Mouse (Mus musculus): ENCODE measurements around the gene Slc7a14. TPM values are rescaled to one million over a fixed set of nuclear protein-coding genes. Genes with fewer than 3 reads are reported as not detected.
A peak's percentile ranks its signal among the peaks of the same experiment; 100 is the strongest.

Slc7a14 gene
- polyA plus RNA-seq, 1 experiment from 2014 or later: 8.2 TPM

- Histone ChIP-seq H3K36me3 (ENCODE audit: control insufficient read depth, insufficient read depth, low read length) (no peaks in the 10 kb centered on the region), H3K27me3 (replicated peaks; ENCODE audit: control insufficient read depth, insufficient read depth, low read length) (no peaks in the 10 kb centered on the region), H3K9me3 (ENCODE audit: control insufficient read depth, low read length) (no peaks in the 10 kb centered on the region), H3K4me3 (ENCODE audit: low read length) (no peak overlapping the region), H3K27ac (ENCODE audit: low read depth, low read length) (no peak overlapping the region), H3K9ac (ENCODE audit: low read depth, low read length) (no peak overlapping the region), H3K4me2 (ENCODE audit: low read length) (no peak overlapping the region), H3K4me1 (ENCODE audit: control insufficient read depth, insufficient read depth, low read depth, low read length) (0 out of 2 replicates have a peak, but pooled peaks cover 3% of the 10 kb centered on the region)
- WGBS: 74% methylated on average over 10 of the region's 10 CpGs
- no peak for ATAC-seq
Measured at GRCm38 (mm10) chr3:31160046-31160445, 150.1 kb downstream of the Slc7a14 start.

- H3K27ac ChIP-seq (ENCODE audit: low read depth, low read length): no peak overlapping the region
- ATAC-seq: no peak
- H3K9ac ChIP-seq (ENCODE audit: low read depth, low read length): no peak overlapping the region
- H3K4me2 ChIP-seq (ENCODE audit: low read length): no peak overlapping the region
- no peaks in the 10 kb centered on the region for H3K9me3 ChIP-seq (ENCODE audit: control insufficient read depth, low read length)
- no peaks in the 10 kb centered on the region for H3K27me3 ChIP-seq (replicated peaks; ENCODE audit: control insufficient read depth, insufficient read depth, low read length)
- H3K36me3 ChIP-seq (ENCODE audit: control insufficient read depth, insufficient read depth, low read length): no peaks in the 10 kb centered on the region
- H3K4me3 ChIP-seq (ENCODE audit: low read length): no peak overlapping the region
- H3K4me1 ChIP-seq (ENCODE audit: control insufficient read depth, insufficient read depth, low read depth, low read length): 0 out of 2 replicates have a peak, but pooled peaks cover 3% of the 10 kb centered on the region
- WGBS: 65% methylated on average over 15 of the region's 15 CpGs
Measured at GRCm38 (mm10) chr3:31157776-31158175, 152.4 kb downstream of the Slc7a14 start.

- WGBS: 30% methylated on average over 3 of the region's 3 CpGs
- no peak overlapping the region for H3K27ac ChIP-seq (ENCODE audit: low read depth, low read length)
- no peak overlapping the region for H3K4me3 ChIP-seq (ENCODE audit: low read length)
- 0 out of 2 replicates have a peak, but pooled peaks cover 3% of the 10 kb centered on the region for H3K4me1 ChIP-seq (ENCODE audit: control insufficient read depth, insufficient read depth, low read depth, low read length)
- H3K9ac ChIP-seq (ENCODE audit: low read depth, low read length): no peak overlapping the region
- no peaks in the 10 kb centered on the region for H3K9me3 ChIP-seq (ENCODE audit: control insufficient read depth, low read length)
- no peak overlapping the region for H3K4me2 ChIP-seq (ENCODE audit: low read length)
- H3K27me3 ChIP-seq (replicated peaks; ENCODE audit: control insufficient read depth, insufficient read depth, low read length): no peaks in the 10 kb centered on the region
- ATAC-seq: 0 out of 2 replicates have a peak, but pooled peaks have one; percentile 52
- H3K36me3 ChIP-seq (ENCODE audit: control insufficient read depth, insufficient read depth, low read length): no peaks in the 10 kb centered on the region
Measured at GRCm38 (mm10) chr3:31156126-31156525, 154.1 kb downstream of the Slc7a14 start.

Other genes starting within 250 kb of the Slc7a14 start
- 20.4 and 23.5 TPM in 2 replicates for gene Skil, start 215.3 kb downstream of the Slc7a14 start, polyA plus RNA-seq (2015; fragmentation: Nextera tagmentation; extraction: Ambion mirVana)
- gene Cldn11, start 160.5 kb downstream of the Slc7a14 start, polyA plus RNA-seq (2015; fragmentation: Nextera tagmentation; extraction: Ambion mirVana): 50.5 and 72.7 TPM in 2 replicates